Mouse (Mus musculus) lung, embryonic 15.5 days (tissue): ENCODE data around the gene Arhgdib. TPM values are rescaled to one million over a fixed set of nuclear protein-coding genes. Genes with fewer than 3 reads are reported as not detected.

Source experiments
- ATAC-seq: fragments of 200-750 bp; cut with Nextera tagmentation; 2 replicates; pipeline ENCODE4 v1.8.0; 2017; ENCODE audit warnings: moderate number of reproducible peaks, borderline replicate concordance; ENCODE audit not compliant: low FRiP score, low TSS enrichment; ENCODE audit errors: extremely low read depth
- H3K27ac ChIP-seq: fragments of 300-500 bp; sonication (generic); 2 replicates; pipeline ENCODE4 v1.5.1; 2015; ENCODE audit warnings: moderate library complexity, mild to moderate bottlenecking, inconsistent platforms
- H3K27me3 ChIP-seq: fragments of 300-500 bp; sonication (generic); 2 replicates; pipeline ENCODE4 v1.6.1; 2015; ENCODE audit warnings: inconsistent platforms
- H3K36me3 ChIP-seq: fragments of 300-500 bp; sonication (generic); 2 replicates; pipeline ENCODE4 v1.6.1; 2015; ENCODE audit warnings: inconsistent platforms
- H3K4me1 ChIP-seq: fragments of 300-500 bp; sonication (generic); 2 replicates; pipeline ENCODE4 v1.6.1; 2015; ENCODE audit warnings: inconsistent platforms
- H3K4me2 ChIP-seq: fragments of 300-500 bp; sonication (generic); 2 replicates; pipeline ENCODE4 v1.6.1; 2015; ENCODE audit warnings: inconsistent platforms, mild to moderate bottlenecking, moderate library complexity
- H3K4me3 ChIP-seq: fragments of 300-500 bp; sonication (generic); 2 replicates; pipeline ENCODE4 v1.5.1; 2015; ENCODE audit warnings: mild to moderate bottlenecking, inconsistent platforms
- H3K9ac ChIP-seq: fragments of 300-500 bp; sonication (generic); 2 replicates; pipeline ENCODE4 v1.6.1; 2015; ENCODE audit warnings: inconsistent platforms
- H3K9me3 ChIP-seq: fragments of 300-500 bp; sonication (generic); 2 replicates; pipeline ENCODE4 v1.6.1; 2016; ENCODE audit warnings: inconsistent platforms
- WGBS: fragments of 180-500 bp; shearing (Covaris S2); methylation state at CpG from one replicate; pipeline ENCODE4 v1.1.7; 2015; 5-methylcytosine and 5-hydroxymethylcytosine counted together
- polyA plus RNA-seq: library from polyadenylated mRNA; unstranded; fragments of >200 nt; fragmentation: Nextera tagmentation; extraction: Ambion mirVana; gene quantifications from 2 replicates; pipeline ENCODE4 v1.2.1, GENCODE M21; 2015

The Arhgdib gene
- polyA plus RNA-seq, 1 experiment from 2014 or later, result 82.9 TPM

DNA sequence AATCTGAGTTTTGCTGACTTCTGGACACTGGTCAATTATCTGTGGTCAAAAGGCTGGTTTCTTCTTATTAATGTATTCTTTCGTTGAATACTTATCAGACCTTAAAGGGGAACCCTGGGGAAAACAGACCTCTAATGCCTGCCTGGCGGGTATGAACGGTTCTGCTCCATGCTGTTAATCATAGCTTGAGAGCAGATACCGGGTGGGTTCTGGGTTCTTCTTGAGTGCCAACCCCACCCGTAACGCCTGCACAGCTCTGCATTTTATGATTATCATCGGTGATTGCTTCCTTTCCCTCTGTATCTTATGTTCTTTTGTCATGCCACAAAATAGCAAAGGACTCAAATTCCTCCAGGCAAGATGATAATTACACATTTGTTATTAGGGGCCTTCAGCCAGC lies 7.6 kb downstream of the Arhgdib start:
- 80% methylated on average over 7 of the region's 7 CpGs for WGBS
- no peak overlapping the region for H3K27ac ChIP-seq
- H3K27me3 ChIP-seq, result no peaks in the 10 kb centered on the region
- H3K4me2 ChIP-seq, result no peak overlapping the region
- peaks cover 16% of the 10 kb centered on the region for H3K4me1 ChIP-seq
- no peak for ATAC-seq
- H3K9ac ChIP-seq, result no peak overlapping the region
- H3K9me3 ChIP-seq, result no peaks in the 10 kb centered on the region
- H3K4me3 ChIP-seq, result no peak overlapping the region
- no peaks in the 10 kb centered on the region for H3K36me3 ChIP-seq

- Histone ChIP-seq H3K4me1 (peaks cover 12% of the 10 kb centered on the region), H3K4me3 (no peak overlapping the region), H3K27me3 (no peaks in the 10 kb centered on the region), H3K4me2 (peak overlapping the region; percentile 41; the same call in 1 of the 2 replicates), H3K36me3 (no peaks in the 10 kb centered on the region), H3K27ac (peak overlapping the region; percentile 80), H3K9me3 (no peaks in the 10 kb centered on the region), H3K9ac (no peak overlapping the region)
- no peak for ATAC-seq
- WGBS, result 82% methylated on average over 13 of the region's 13 CpGs
Measured at GRCm38 (mm10) chr6:136931246-136931645, 10.5 kb downstream of the Arhgdib start.

- peak; percentile 94 for ATAC-seq
- no peaks in the 10 kb centered on the region for H3K27me3 ChIP-seq
- H3K36me3 ChIP-seq, result no peaks in the 10 kb centered on the region
- peaks cover 12% of the 10 kb centered on the region for H3K4me1 ChIP-seq
- no peaks in the 10 kb centered on the region for H3K9me3 ChIP-seq
- H3K27ac ChIP-seq, result peak overlapping the region; percentile 80
- no peak overlapping the region for H3K9ac ChIP-seq
- 9% methylated on average over 12 of the region's 12 CpGs for WGBS
- peak overlapping the region; percentile 41 for H3K4me2 ChIP-seq
- no peak overlapping the region; the same call in 1 of the 2 replicates for H3K4me3 ChIP-seq
Measured at GRCm38 (mm10) chr6:136930677-136931076, 11.0 kb downstream of the Arhgdib start.

- Histone ChIP-seq H3K27me3 (no peaks in the 10 kb centered on the region), H3K4me2 (no peak overlapping the region), H3K9ac (no peak overlapping the region), H3K27ac (no peak overlapping the region), H3K4me3 (no peak overlapping the region), H3K9me3 (no peaks in the 10 kb centered on the region), H3K36me3 (no peaks in the 10 kb centered on the region), H3K4me1 (peaks cover 12% of the 10 kb centered on the region)
- no peak for ATAC-seq
- 100% methylated on average over 1 of the region's 1 CpGs for WGBS
Measured at GRCm38 (mm10) chr6:136927626-136928025, 14.1 kb downstream of the Arhgdib start.

DNA sequence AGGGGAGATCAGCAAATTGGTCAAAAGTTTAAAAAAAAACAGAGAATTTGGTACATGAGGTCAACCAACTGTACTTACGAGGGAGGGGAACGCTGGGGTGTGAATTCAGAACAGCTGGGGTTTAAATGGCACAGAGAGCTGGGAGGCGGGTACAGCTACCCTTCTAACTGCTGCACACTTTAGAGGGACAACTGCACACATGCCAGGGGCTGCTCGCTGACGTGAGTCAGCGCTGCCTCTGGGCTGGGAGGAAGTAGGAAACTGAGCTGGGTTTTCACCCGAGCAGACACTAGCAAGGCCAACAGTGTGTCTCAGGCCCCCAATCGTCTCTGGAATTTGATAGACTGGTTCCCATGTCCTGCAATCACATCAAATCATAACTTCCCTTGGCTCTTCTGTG lies 16.6 kb downstream of the Arhgdib start:
- no peaks in the 10 kb centered on the region for H3K9me3 ChIP-seq
- H3K4me3 ChIP-seq, result no peak overlapping the region
- no peak overlapping the region for H3K4me2 ChIP-seq
- H3K36me3 ChIP-seq, result no peaks in the 10 kb centered on the region
- no peak overlapping the region for H3K9ac ChIP-seq
- 61% methylated on average over 8 of the region's 8 CpGs for WGBS
- ATAC-seq, result no peak
- no peaks in the 10 kb centered on the region for H3K27me3 ChIP-seq
- no peak overlapping the region for H3K27ac ChIP-seq
- H3K4me1 ChIP-seq, result peaks cover 7% of the 10 kb centered on the region; the same call in 1 of the 2 replicates

DNA sequence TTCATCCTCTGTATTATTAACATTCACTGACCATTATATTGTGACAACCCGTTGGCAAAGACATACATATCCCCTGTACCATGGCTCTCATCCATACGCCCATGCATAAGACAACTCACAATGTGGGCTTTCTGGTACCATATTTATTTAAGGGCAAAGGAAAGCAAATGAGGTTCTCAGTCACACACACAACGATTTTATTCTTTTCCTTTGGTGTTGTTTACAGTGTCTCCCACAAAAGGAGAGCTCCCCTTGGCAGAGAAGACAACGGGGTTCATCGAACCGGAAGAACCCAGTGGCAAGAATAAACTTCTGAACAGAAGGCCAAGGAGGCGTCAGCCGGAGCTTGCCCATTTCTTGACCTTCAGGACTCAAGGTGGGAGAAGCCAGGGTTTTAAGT lies 18.2 kb downstream of the Arhgdib start, which contains the start of gene Pde6h:
Gene Pde6h (plus strand): TSS at position 301 of the 400 bp plus-strand sequence.
- 89% methylated on average over 8 of the region's 8 CpGs for WGBS

DNA sequence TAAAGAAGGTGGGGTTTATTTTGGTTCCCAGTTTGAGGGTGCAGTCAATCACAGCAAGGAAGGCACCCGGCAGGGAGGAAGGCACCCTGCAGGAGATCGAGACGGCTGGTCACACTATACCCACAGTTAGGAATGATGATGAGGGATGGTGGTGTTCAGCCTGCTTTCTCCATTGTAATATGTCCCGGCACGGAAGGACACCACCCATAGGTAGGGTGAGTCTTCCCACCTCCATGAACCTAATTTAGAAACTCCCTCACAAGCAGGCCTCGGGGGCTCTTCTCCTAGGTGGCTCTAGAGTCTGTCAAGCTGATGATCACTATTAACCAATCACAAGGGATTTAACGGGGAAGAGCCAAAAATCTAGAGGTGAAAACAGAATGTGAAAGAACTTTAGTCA lies 18.8 kb downstream of the Arhgdib start:
- no peak for ATAC-seq
- peaks cover 10% of the 10 kb centered on the region; the same call in 1 of the 2 replicates for H3K4me1 ChIP-seq
- H3K27ac ChIP-seq, result no peak overlapping the region
- no peaks in the 10 kb centered on the region for H3K36me3 ChIP-seq
- no peak overlapping the region for H3K9ac ChIP-seq
- 89% methylated on average over 7 of the region's 7 CpGs for WGBS
- H3K27me3 ChIP-seq, result no peaks in the 10 kb centered on the region
- no peaks in the 10 kb centered on the region for H3K9me3 ChIP-seq
- no peak overlapping the region for H3K4me3 ChIP-seq
- H3K4me2 ChIP-seq, result no peak overlapping the region

More for the DNA sequence above, 18.2 kb downstream of the Arhgdib start, which contains the start of gene Pde6h:
- Histone ChIP-seq H3K4me3 (no peak within 1 kb of the TSS), H3K9me3 (no peaks in the 10 kb centered on the region), H3K4me1 (peaks cover 9% of the 10 kb centered on the region; the same call in 1 of the 2 replicates), H3K27me3 (no peaks in the 10 kb centered on the region), H3K27ac (no peak within 1 kb of the TSS), H3K36me3 (no peaks in the 10 kb centered on the region), H3K9ac (no peak within 1 kb of the TSS), H3K4me2 (no peak within 1 kb of the TSS)
- ATAC-seq, result no peak

DNA sequence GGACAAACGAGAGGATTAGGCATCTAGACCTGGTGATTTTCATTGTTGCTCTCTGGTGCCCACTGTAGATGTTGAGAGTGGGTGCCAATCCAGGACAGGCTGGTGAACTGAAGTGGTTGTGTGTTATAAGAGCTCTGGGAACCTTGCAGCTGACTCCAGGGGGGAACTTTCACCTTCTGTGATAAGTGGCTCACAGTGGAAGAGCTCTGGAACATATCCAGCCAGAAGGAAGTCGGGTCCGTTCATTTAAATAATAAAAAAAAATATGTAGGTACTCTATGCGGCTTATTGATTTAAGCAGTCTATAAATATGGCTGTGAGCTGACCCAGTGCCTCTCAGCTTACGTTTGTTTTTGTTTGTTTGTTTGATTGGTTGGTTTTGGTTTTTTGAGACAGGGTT lies 19.6 kb downstream of the Arhgdib start, which contains the start of gene Erp27:
Gene Erp27 (minus strand): TSS at position 101 of the 400 bp plus-strand sequence.
- ATAC-seq, result no peak
- H3K9me3 ChIP-seq, result no peaks in the 10 kb centered on the region
- no peak within 1 kb of the TSS for H3K4me3 ChIP-seq
- no peaks in the 10 kb centered on the region for H3K27me3 ChIP-seq
- WGBS, result 67% methylated on average over 5 of the region's 5 CpGs
- H3K27ac ChIP-seq, result no peak within 1 kb of the TSS
- H3K36me3 ChIP-seq, result no peaks in the 10 kb centered on the region
- H3K4me1 ChIP-seq, result peaks cover 10% of the 10 kb centered on the region; the same call in 1 of the 2 replicates
- H3K9ac ChIP-seq, result no peak within 1 kb of the TSS
- H3K4me2 ChIP-seq, result no peak within 1 kb of the TSS

DNA sequence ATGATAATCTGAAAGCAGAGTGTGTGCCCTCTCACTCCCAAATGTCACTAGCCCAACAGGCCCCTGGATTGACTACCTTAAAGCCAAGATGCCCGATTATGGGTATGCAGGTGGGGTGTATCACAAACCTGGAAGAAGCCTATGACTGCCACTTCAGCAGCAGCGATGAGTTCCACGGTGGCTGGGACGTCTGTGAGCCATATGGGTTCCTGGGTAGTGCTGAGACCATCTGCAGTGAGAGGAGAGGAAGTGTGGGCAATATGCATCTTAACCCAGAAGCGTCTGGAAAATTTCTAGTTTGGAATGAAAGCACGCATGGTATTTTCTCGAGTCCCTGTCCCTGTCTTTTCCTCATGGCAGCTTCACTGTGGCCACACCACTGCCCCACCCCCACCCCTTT lies 20.1 kb downstream of the Arhgdib start:
- Histone ChIP-seq H3K4me3 (no peak overlapping the region), H3K27me3 (no peaks in the 10 kb centered on the region), H3K4me2 (no peak overlapping the region), H3K4me1 (peaks cover 10% of the 10 kb centered on the region; the same call in 1 of the 2 replicates), H3K36me3 (no peaks in the 10 kb centered on the region), H3K9ac (no peak overlapping the region), H3K9me3 (no peaks in the 10 kb centered on the region), H3K27ac (no peak overlapping the region)
- ATAC-seq, result no peak
- 74% methylated on average over 7 of the region's 7 CpGs for WGBS

GRCm38 (mm10) chr6:136920320-136921257 lies 21.1 kb downstream of the Arhgdib start:
- WGBS, result 34% methylated on average over 16 of the region's 16 CpGs
- H3K36me3 ChIP-seq, result no peaks in the 10 kb centered on the region
- H3K9ac ChIP-seq, result no peak overlapping the region
- H3K4me1 ChIP-seq, result peaks cover 10% of the 10 kb centered on the region; the same call in 1 of the 2 replicates
- no peaks in the 10 kb centered on the region for H3K27me3 ChIP-seq
- ATAC-seq, result 0 out of 2 replicates have a peak, but pooled peaks have one; percentile 19
- no peak overlapping the region for H3K4me3 ChIP-seq
- no peak overlapping the region; the same call in 1 of the 2 replicates for H3K4me2 ChIP-seq
- H3K9me3 ChIP-seq, result no peaks in the 10 kb centered on the region
- no peak overlapping the region for H3K27ac ChIP-seq

DNA sequence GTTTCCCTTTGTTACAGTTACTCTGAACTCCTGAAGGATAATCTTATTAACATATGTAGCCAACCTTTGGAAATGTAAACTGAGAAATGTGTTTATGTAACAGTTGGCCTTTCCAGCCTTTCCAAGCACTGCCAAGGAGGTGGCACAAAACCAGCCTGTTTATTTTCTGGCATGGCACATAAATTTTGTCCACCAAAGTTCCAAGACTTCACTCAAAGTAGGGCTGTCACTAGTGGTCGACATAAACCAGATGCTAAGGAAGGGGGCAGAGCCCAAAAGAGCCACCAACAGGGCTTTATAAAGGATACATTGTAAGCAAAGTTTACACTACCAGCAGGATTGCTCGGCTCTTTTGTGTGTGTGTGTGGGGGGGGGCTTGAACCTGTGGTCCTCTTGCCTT lies 23.8 kb downstream of the Arhgdib start:
- Histone ChIP-seq H3K4me3 (no peak overlapping the region), H3K9me3 (no peaks in the 10 kb centered on the region), H3K4me1 (peaks cover 22% of the 10 kb centered on the region), H3K9ac (no peak overlapping the region), H3K4me2 (no peak overlapping the region), H3K27ac (peak overlapping the region; percentile 9), H3K36me3 (no peaks in the 10 kb centered on the region), H3K27me3 (no peaks in the 10 kb centered on the region)
- 8% methylated on average over 2 of the region's 2 CpGs for WGBS
- ATAC-seq, result no peak
